In the genomic region with DNA sequence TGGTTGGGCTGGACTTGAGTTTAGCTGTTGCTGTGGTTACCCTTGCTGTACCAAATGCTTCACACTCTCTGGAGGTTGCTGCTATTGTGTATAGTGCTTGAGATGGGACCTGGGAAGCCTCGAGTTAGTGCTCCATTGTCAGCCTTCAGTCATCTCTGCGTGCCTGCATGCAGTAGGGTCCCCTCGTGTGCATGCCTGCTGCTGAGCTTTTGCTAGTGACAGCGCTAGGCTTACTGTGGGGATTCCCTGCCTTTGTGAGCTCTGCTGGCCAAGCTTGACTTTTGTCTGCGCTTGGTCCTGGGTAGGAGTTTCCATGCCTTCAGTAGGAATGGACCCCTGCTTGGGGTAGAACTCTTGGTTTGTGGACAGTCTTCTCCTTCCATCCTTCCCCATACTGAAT, we compare ENCODE assay signal across 16 mouse cellular contexts.
"Had no signal": no experiment of that assay in that cellular context is flagged by ENCODE, and none has a peak within 500 bp of the region (broad histone marks: within the 10 kb centered on the region; RNA-seq: fewer than 3 reads in every experiment).

No protein-coding gene starts in this region.

- H3K27me3 ChIP-seq: intestine, embryonic 15.5 days; liver, embryonic 15.5 days; neural tube, embryonic 12.5 days had no signal

- H3K4me3 ChIP-seq: intestine, embryonic 15.5 days; left cerebral cortex, adult 2 months; limb, embryonic 10.5 days; liver, embryonic 15.5 days; neural tube, embryonic 12.5 days had no signal

- H3K27ac ChIP-seq: intestine, embryonic 15.5 days; left cerebral cortex, adult 2 months; limb, embryonic 10.5 days; liver, embryonic 15.5 days; neural tube, embryonic 12.5 days; stomach, postnatal 0 days had no signal

- H3K9ac ChIP-seq: intestine, embryonic 15.5 days; liver, embryonic 15.5 days; neural tube, embryonic 12.5 days had no signal

- H3K36me3 ChIP-seq: intestine, embryonic 15.5 days; limb, embryonic 10.5 days; liver, embryonic 15.5 days; neural tube, embryonic 12.5 days had no signal

- DNase-seq: kidney, adult 18-20 months; kidney, postnatal 10 days; kidney, postnatal 4 days; lung, adult 2 months; lung, postnatal 36 days; right cerebral cortex, adult 18-20 months; right cerebral cortex, postnatal 25 days; thymus, postnatal 4 days had no signal

- H3K4me2 ChIP-seq: intestine, embryonic 15.5 days; liver, embryonic 11.5 days; liver, embryonic 15.5 days; neural tube, embryonic 12.5 days had no signal

- ATAC-seq: intestine, embryonic 15.5 days; lung, postnatal 0 days had no signal

- H3K9me3 ChIP-seq: intestine, embryonic 15.5 days; limb, embryonic 10.5 days; liver, embryonic 15.5 days; neural tube, embryonic 12.5 days had no signal

- H3K4me1 ChIP-seq: limb, embryonic 10.5 days; neural tube, embryonic 12.5 days had no signal
